Mouse (Mus musculus) G1E (cell line): ENCODE data around the gene Rgs6.

Experiments used
- CTCF ChIP-seq: IDR thresholded peaks from 2 replicates; pipeline ENCODE4 v1.5.1; 2012; ENCODE audit warnings: low read depth, low read length, inconsistent platforms, mixed read lengths
- GATA1 ChIP-seq: IDR thresholded peaks from 2 replicates; pipeline ENCODE4 v1.6.1; 2012; ENCODE audit warnings: borderline replicate concordance, low read length, inconsistent platforms, mixed read lengths
- POLR2AphosphoS5 ChIP-seq: IDR thresholded peaks from 2 replicates; pipeline ENCODE4 v1.6.1; 2012; ENCODE audit warnings: low read depth, low read length, inconsistent platforms; ENCODE audit not compliant: insufficient replicate concordance
- TAL1 ChIP-seq: conservative IDR thresholded peaks from 2 replicates; pipeline ENCODE4 v1.6.1; 2012; ENCODE audit warnings: low read depth, low read length, inconsistent platforms, mixed read lengths

- TF ChIP-seq CTCF (no peak), POLR2AphosphoS5 (no peak), GATA1 (no peak), TAL1 (no peak)
Measured at GRCm38 (mm10) chr12:82854902-82855301, 266.8 kb downstream of the Rgs6 start.
